Mouse (Mus musculus): Measurements from ENCODE around the gene Sec14l1. TPM values are rescaled to one million over a fixed set of nuclear protein-coding genes. Genes with fewer than 3 reads are reported as not detected.

Sec14l1 gene
- polyA plus RNA-seq, 1 experiment, result 22.8 TPM

GRCm38 (mm10) chr11:117099372-117099771, 15.6 kb upstream of the Sec14l1 start:
- Histone ChIP-seq H3K4me3 (replicated peaks; ENCODE audit: control insufficient read depth, low read depth, low read length) (no peak overlapping the region), H3K4me1 (ENCODE audit: control insufficient read depth, insufficient read depth, low read length) (peaks cover 2% of the 10 kb centered on the region; the same call in 1 of the 2 replicates), H3K27ac (ENCODE audit: control insufficient read depth, insufficient read depth, low read depth, low read length, poor library complexity) (no peak overlapping the region)
- no peak for TF ChIP-seq CTCF (IDR thresholded peaks at IDR 0.05; ENCODE audit: control insufficient read depth, insufficient read depth, low read length)
- no peak for TF ChIP-seq POLR2A (IDR thresholded peaks at IDR 0.05; ENCODE audit: borderline replicate concordance, control insufficient read depth, low read depth, low read length)
- WGBS, result 67% methylated on average over 2 of the region's 2 CpGs

GRCm38 (mm10) chr11:117101351-117101921, 13.5 kb upstream of the Sec14l1 start:
- H3K27ac ChIP-seq (ENCODE audit: control insufficient read depth, insufficient read depth, low read depth, low read length, poor library complexity), result no peak overlapping the region
- 37% methylated on average over 8 of the region's 8 CpGs for WGBS

GRCm38 (mm10) chr11:117101925-117102717, 12.8 kb upstream of the Sec14l1 start:
- Histone ChIP-seq H3K27ac (ENCODE audit: control insufficient read depth, insufficient read depth, low read depth, low read length, poor library complexity) (no peak overlapping the region), H3K4me3 (replicated peaks; ENCODE audit: control insufficient read depth, low read depth, low read length) (no peak overlapping the region), H3K4me1 (ENCODE audit: control insufficient read depth, insufficient read depth, low read length) (peaks cover 2% of the 10 kb centered on the region; the same call in 1 of the 2 replicates)
- TF ChIP-seq CTCF (IDR thresholded peaks at IDR 0.05; ENCODE audit: control insufficient read depth, insufficient read depth, low read length) (no peak), POLR2A (IDR thresholded peaks at IDR 0.05; ENCODE audit: borderline replicate concordance, control insufficient read depth, low read depth, low read length) (no peak)
- WGBS, result 56% methylated on average over 14 of the region's 14 CpGs

More at GRCm38 (mm10) chr11:117101351-117101921, 13.5 kb upstream of the Sec14l1 start:
- no peak overlapping the region for H3K4me3 ChIP-seq (replicated peaks; ENCODE audit: control insufficient read depth, low read depth, low read length)
- no peak for TF ChIP-seq POLR2A (IDR thresholded peaks at IDR 0.05; ENCODE audit: borderline replicate concordance, control insufficient read depth, low read depth, low read length)
- no peak for TF ChIP-seq CTCF (IDR thresholded peaks at IDR 0.05; ENCODE audit: control insufficient read depth, insufficient read depth, low read length)
- H3K4me1 ChIP-seq (ENCODE audit: control insufficient read depth, insufficient read depth, low read length), result peaks cover 2% of the 10 kb centered on the region; the same call in 1 of the 2 replicates

- 83% methylated on average over 10 of the region's 10 CpGs for WGBS
- no peak overlapping the region for H3K27ac ChIP-seq (ENCODE audit: control insufficient read depth, insufficient read depth, low read depth, low read length, poor library complexity)
- no peak for TF ChIP-seq CTCF (IDR thresholded peaks at IDR 0.05; ENCODE audit: control insufficient read depth, insufficient read depth, low read length)
- TF ChIP-seq POLR2A (IDR thresholded peaks at IDR 0.05; ENCODE audit: borderline replicate concordance, control insufficient read depth, low read depth, low read length), result no peak
- H3K4me1 ChIP-seq (ENCODE audit: control insufficient read depth, insufficient read depth, low read length), result peaks cover 2% of the 10 kb centered on the region; the same call in 1 of the 2 replicates
- H3K4me3 ChIP-seq (replicated peaks; ENCODE audit: control insufficient read depth, low read depth, low read length), result no peak overlapping the region
These were observed 11.4 kb upstream of the Sec14l1 start for GRCm38 (mm10) chr11:117103523-117103922.

- H3K4me3 ChIP-seq (replicated peaks; ENCODE audit: control insufficient read depth, low read depth, low read length), result no peak overlapping the region
- WGBS, result 82% methylated on average over 10 of the region's 10 CpGs
- no peak overlapping the region for H3K27ac ChIP-seq (ENCODE audit: control insufficient read depth, insufficient read depth, low read depth, low read length, poor library complexity)
- TF ChIP-seq POLR2A (IDR thresholded peaks at IDR 0.05; ENCODE audit: borderline replicate concordance, control insufficient read depth, low read depth, low read length) (no peak), CTCF (IDR thresholded peaks at IDR 0.05; ENCODE audit: control insufficient read depth, insufficient read depth, low read length) (no peak)
- H3K4me1 ChIP-seq (ENCODE audit: control insufficient read depth, insufficient read depth, low read length), result peaks cover 4% of the 10 kb centered on the region
These were observed 10.8 kb upstream of the Sec14l1 start for GRCm38 (mm10) chr11:117104044-117104757.

- Histone ChIP-seq H3K27ac (ENCODE audit: control insufficient read depth, insufficient read depth, low read depth, low read length, poor library complexity) (no peak overlapping the region), H3K4me3 (replicated peaks; ENCODE audit: control insufficient read depth, low read depth, low read length) (no peak overlapping the region), H3K4me1 (ENCODE audit: control insufficient read depth, insufficient read depth, low read length) (peaks cover 7% of the 10 kb centered on the region)
- 69% methylated on average over 3 of the region's 3 CpGs for WGBS
- no peak for TF ChIP-seq CTCF (IDR thresholded peaks at IDR 0.05; ENCODE audit: control insufficient read depth, insufficient read depth, low read length)
- TF ChIP-seq POLR2A (IDR thresholded peaks at IDR 0.05; ENCODE audit: borderline replicate concordance, control insufficient read depth, low read depth, low read length), result no peak
These were observed 9.7 kb upstream of the Sec14l1 start for GRCm38 (mm10) chr11:117105315-117105714.

- no peak for TF ChIP-seq POLR2A (IDR thresholded peaks at IDR 0.05; ENCODE audit: borderline replicate concordance, control insufficient read depth, low read depth, low read length)
- TF ChIP-seq CTCF (IDR thresholded peaks at IDR 0.05; ENCODE audit: control insufficient read depth, insufficient read depth, low read length), result no peak
- no peak overlapping the region for H3K27ac ChIP-seq (ENCODE audit: control insufficient read depth, insufficient read depth, low read depth, low read length, poor library complexity)
- H3K4me1 ChIP-seq (ENCODE audit: control insufficient read depth, insufficient read depth, low read length), result peaks cover 7% of the 10 kb centered on the region
- 84% methylated on average over 7 of the region's 7 CpGs for WGBS
- H3K4me3 ChIP-seq (replicated peaks; ENCODE audit: control insufficient read depth, low read depth, low read length), result no peak overlapping the region
These were observed 9.1 kb upstream of the Sec14l1 start for GRCm38 (mm10) chr11:117105850-117106249.
